Mouse (Mus musculus) testis, adult 10 weeks (tissue): ENCODE measurements around the gene Gm20816. TPM values are rescaled to one million over a fixed set of nuclear protein-coding genes. Genes with fewer than 3 reads are reported as not detected.

Source experiments
- polyA plus RNA-seq: library from polyadenylated mRNA; stranded (reverse); fragments of 350-450 nt; fragmentation: Illumina TruSeq; extraction: RNeasy Lipid Tissue Mini Kit (QIAGEN cat#74804); gene quantifications from one replicate; pipeline ENCODE4 v1.2.3, GENCODE M21; 2014; ENCODE audit warnings: low read depth, low replicate concordance

The Gm20816 gene
- 3.5 TPM for polyA plus RNA-seq

GRCm38 (mm10) chrY:68537655-68538054 lies at the start of gene Gm20816:
Gm20816 (plus strand) TSS chrY:68537955.

Other genes with a start within 250 kb of the Gm20816 start
- gene Gm20937, start 243.1 kb upstream of the Gm20816 start, polyA plus RNA-seq: 58.9 TPM